Mouse (Mus musculus) bone marrow, adult 2 months (tissue): ENCODE results near the gene Syndig1.

Experiments
- CTCF ChIP-seq: fragments of 200-500 bp; IDR thresholded peaks from 2 replicates; pipeline ENCODE4 v1.5.1; 2011; ENCODE audit warnings: low read length, control low read depth; ENCODE audit not compliant: control insufficient read depth, insufficient read depth
- POLR2A ChIP-seq: fragments of 200-500 bp; IDR thresholded peaks from 2 replicates; pipeline ENCODE4 v1.6.1; 2011; ENCODE audit warnings: low read depth, mild to moderate bottlenecking, control low read depth, low read length, borderline replicate concordance; ENCODE audit not compliant: control insufficient read depth

- no peak for TF ChIP-seq CTCF
- no peak for TF ChIP-seq POLR2A
These were observed 37.0 kb downstream of the Syndig1 start for GRCm38 (mm10) chr2:149865914-149866435.
